Mouse (Mus musculus): ENCODE measurements around the gene Akap17b.
"Not testable (repeated sequence)": the region's sequence is repeated elsewhere in the genome, so short reads cannot be mapped to it uniquely, and the experiment has no call there.

The Akap17b gene

DNA sequence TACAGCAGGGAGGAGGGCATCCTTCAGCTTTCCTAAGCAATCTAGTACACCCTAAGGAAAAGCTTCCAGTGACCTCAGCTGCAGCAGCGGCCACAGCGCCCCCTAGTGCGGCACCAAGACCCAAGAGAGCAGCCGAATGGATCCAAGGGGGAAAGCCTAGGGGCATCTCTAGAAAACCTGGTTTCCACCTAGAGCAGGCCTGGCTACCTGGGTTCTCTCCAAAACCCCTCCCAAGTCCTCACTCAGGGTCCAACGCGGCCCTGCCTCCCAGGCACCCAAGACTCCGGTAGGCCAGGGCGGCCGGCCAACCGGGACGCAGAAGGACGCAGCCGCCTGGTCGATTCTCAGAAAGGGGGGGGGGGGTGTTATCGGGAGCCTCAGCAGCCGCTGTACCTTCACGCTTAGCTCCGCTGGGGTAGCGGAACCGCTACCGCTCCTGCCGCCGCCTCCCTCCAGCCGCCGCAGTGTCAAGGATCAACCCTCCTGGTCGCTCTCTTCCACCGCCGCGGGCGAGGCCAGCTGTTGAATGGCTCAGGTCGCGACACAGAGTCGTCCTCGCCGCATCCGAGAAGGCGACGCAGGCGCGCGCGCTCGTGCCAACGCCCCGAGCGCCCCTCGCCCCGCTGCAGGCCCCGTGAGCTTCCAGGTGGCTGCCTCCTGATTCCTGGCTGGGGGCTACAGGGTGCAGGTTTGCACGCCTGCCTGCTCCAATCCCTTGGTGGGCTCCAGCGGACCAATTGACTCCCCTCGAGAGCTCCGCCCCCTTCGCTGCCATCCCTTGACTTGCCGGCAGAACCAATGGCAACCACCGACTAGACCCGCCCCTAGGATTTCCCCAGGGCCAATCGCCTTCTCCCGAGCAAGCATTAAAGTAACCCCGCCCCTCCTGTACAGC lies at the start of gene Akap17b:
Gene Akap17b, minus strand, starts transcription at position 739 of the 895 bp plus-strand sequence.
- peak; percentile 87 for DNase-seq (ENCODE audit: low spot score)

DNA sequence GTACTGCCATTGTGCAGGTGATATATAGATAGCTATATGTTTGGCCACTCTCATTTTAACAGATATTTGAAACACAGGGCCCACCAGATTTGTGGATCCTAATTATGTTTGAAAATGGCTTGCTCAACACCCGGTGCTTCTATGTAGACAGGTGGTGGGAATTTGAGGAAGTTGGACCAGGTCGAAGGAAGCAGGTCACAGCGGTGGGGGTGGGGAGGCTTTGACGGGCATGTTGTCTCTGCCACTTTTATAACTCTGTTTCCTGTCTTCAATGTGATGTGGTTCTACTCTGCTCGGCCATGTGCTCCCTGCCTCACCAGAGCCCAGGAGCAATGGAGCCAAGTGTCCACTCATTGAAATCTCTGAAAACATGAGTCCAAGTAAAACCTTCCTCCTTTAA lies 46.2 kb upstream of the Akap17b start:
- DNase-seq (ENCODE audit: low spot score): no peak

DNA sequence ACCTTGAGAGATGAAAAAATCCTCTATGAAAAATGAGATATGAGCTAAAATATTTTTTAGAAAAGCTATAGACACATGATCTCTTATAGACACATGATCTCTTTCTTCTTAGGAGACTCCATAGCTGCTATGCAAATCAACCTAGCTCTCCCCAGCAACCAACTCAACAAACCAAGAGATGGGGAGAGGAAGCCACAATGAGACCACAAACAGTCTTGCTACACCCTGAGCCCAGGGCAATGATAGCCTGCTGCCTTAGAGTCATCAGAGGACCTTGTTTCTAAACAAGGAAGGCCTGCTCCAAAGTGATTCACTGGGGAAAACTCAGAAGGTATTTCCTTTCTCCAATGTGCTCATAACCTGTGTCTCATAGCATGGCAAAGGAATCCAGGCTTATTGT lies 44.5 kb upstream of the Akap17b start:
- no peak for DNase-seq (ENCODE audit: low spot score)

DNA sequence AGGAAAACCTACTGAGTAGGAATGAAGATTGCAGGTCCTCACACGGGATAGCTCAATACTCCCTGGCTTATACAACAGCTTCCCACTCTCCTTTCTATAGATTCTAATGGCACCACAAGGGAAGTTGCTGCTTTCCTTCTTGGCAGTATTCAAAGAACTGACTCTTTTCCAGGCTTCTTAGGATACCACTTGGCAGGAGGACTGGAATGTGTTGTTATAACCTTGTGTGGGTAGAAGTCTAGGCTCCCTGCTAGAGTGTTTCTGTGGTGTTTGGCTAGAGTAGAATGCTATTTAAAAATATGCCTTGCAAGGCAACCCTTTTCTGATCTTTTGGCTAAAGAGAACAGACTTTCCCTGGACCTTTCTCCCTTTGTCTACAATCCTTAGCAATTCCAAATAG lies 31.6 kb upstream of the Akap17b start:
- DNase-seq (ENCODE audit: low spot score): no peak

DNA sequence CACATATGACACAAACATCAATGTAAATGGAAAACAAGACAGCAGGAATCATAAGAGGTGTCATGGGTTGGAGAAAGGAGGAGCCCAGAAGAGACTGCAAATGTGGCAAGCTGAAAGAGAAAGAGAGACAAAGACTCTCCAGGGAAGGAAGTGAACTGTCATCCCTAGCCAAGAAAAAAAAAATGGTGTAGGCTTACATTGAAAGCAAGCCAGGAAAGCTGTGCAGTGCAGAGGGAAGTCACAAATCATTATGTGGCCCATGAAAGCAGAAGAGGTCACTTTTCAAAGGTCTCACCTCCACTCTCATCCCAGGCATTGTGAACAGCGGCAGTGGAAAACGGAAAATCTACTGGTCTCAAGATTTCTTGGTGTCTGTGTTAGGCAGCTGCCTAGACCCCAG lies 27.5 kb upstream of the Akap17b start:
- no peak for DNase-seq (ENCODE audit: low spot score)

DNA sequence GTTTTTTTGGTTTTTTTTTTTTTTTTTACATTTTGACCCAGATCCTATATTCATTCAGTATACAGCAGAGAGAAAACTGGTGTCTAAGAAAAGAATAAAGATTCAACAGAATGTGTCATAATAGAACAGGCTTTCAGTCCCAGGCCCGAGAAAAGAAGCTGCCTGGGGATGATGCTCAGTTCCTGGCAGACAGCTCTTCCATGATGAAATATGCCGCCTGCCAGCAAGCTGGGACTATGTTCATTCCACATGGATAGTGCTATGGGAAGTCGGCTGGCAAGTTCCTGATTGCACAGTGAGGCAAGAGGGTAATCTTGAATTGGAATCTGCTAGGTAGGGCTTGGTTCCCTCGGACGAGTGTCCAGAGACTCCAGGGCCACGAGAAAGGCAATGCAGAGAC lies 5.1 kb downstream of the Akap17b start:
- DNase-seq (ENCODE audit: low spot score): no peak

DNA sequence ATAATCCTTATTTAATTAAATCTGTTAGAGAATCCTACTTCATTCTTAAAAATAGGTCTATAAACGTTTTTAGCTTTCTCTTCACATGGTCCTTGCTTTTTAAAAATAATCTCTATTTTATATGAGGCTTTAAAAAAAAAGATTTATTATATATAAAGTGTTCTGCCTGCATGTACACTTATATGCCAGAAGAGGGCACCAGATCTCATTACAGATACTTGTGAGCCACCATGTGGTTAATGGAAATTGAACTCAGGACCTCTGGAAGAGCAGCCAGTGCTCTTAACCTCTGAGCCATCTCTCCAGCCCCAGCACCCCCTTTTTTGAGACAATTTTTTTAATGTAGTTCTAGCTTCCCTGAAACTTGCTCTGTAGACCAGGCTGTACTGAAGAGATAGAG lies 14.4 kb downstream of the Akap17b start:
- DNase-seq (ENCODE audit: low spot score): no peak

DNA sequence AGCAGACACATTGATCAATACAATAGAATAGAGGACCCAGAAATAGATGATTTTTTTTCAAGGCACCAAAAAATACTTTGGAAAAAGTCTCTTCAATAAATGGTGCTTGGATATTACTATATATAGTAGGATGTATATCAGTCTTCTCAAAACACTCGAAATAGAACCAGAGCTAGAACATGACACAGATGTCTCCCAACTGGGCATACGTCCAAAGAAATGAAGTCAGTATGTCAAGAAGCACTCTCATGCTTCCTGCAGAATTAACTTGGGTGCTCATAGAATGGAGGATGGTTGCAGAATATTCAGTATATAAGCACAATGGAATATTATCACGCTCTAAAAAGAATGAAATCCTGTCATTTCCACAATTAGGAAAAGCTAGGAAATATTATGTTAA lies 17.1 kb downstream of the Akap17b start:
- DNase-seq (ENCODE audit: low spot score): no peak

DNA sequence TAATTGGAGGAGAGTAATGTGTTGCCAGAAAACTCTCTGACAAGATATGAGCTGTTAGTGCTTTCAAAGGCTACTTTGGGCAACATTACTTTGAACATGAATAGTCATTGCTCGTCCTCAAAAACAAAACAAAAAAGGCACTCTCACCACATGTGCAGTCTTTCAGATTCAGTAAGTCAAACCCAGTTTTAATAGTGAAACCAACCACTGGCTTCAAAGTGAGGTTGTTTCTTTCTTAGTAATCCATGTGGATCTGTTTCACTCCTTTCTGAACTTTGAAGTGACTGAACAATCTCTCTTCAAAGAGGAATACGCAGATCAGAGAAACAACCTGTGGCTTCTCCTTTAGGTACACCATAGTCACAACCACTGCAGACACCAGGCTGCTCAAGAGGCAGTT lies 36.1 kb downstream of the Akap17b start:
- DNase-seq (ENCODE audit: low spot score): no peak

DNA sequence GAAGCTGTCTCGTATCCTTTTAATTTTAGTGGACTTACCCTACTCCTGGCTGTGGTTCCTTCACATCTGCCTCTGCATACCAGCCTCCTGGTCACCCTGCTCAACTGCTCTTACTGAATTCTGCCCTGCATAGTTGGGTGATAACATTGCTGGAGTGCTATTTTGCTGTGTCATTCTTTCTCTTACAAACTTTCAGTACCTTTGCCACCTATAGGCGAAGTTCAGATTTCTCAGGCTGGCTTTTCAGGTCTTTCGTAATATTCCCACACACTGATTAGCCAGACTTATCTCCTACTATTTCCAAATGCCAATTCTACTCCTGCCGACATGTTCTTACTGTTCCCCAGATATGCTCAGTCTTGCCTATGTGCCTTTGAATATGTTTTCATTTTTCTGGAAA lies 41.2 kb downstream of the Akap17b start:
- DNase-seq (ENCODE audit: low spot score): no peak

DNA sequence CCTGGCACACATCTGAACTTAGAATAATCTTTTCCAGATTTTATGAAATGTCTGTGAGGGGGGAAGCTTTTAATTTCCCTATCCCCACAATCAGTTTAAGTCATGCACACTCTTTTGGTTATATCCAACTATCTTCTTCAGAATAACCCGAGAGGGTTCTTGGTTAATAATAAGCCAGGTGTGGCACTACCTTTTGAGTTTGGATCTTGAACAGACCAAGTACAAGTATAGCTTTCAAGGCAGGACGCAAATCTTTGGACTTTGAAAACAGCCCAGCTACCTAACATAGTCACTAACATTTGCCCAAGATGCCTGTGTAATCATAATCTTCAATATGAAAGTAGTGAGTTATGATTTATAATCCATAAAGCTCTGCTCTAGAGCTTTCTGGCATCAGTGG lies 42.3 kb downstream of the Akap17b start:
- DNase-seq (ENCODE audit: low spot score): no peak

DNA sequence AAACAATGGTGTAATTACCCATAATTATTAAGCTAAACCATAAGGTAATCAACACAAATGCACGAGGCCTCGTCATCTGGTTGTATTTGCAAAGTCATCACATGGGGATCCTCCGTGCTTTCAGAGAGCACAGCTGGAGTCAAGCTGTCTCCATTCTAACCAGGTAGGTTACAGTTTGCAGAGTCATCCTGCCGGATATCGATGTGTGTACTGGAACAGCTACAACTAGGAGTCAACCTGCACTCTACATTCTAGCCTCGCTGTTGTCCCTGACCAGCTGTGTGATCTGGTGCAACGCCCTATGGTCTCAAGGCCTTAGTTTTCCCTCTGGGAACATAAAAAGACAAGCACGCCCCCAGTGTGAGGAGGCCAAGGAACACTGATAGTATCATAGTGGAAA lies 45.1 kb downstream of the Akap17b start:
- DNase-seq (ENCODE audit: low spot score): peak; percentile 42

DNA sequence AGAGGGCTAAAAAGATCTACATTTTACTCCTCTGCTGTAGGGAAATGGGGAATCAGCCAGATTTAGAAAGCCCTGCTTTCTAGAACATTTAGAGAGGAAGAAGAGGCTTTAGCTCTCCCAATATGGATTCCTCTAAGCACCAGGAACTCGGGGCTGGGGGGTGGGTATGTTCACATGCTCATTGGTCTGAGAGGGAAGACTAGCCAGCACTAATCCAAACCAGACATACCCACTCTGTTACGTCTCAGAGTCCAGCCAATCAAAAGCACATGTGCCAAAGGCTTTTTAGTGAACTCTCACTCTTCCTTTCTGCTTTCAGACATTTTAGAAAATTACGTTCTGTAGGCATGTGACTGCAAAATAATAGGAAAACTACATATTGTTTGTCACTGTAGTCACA lies 45.5 kb downstream of the Akap17b start:
- DNase-seq (ENCODE audit: low spot score): no peak

DNA sequence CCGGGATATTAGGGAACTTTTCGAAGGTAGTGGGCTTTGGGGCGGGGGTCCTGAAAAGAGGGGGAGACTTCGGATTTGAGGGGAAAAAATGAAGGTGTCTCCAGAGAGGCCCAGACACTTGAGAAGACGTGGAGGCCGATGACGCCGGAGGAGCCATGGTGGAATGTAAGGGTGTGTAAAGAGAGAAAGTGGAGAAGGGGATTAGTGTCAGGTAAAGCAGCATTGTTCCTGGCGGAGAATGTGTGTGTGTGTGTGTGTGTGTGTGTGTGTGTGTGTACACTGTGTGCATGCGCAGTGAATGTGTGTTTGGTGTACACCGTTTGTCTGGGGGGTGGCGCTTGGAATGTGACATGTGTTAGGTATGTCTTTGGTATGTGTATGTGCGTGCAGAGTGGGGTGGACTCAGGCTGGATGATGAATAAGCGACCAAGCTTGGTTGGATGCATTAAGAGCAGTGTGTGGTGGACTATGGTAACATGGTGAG lies 46.3 kb downstream of the Akap17b start:
- peak; percentile 45 for DNase-seq (ENCODE audit: low spot score)

DNA sequence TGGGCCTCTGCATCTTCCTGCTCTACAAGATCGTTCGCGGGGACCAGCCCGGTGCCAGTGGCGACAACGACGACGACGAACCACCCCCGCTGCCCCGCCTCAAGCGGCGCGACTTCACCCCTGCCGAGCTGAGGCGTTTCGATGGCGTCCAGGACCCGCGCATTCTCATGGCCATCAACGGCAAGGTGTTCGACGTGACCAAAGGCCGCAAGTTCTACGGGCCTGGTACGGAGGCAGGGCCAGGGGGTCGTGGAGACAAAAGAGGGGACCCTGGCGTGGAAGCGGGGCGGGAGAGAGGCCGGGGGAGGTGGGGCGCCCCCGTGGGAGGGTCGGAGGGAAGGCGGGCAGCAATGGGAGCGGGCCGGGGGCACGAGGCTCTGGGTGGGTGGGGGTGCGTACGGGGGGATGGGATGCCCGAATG lies 46.8 kb downstream of the Akap17b start:
- no peak for DNase-seq (ENCODE audit: low spot score)

DNA sequence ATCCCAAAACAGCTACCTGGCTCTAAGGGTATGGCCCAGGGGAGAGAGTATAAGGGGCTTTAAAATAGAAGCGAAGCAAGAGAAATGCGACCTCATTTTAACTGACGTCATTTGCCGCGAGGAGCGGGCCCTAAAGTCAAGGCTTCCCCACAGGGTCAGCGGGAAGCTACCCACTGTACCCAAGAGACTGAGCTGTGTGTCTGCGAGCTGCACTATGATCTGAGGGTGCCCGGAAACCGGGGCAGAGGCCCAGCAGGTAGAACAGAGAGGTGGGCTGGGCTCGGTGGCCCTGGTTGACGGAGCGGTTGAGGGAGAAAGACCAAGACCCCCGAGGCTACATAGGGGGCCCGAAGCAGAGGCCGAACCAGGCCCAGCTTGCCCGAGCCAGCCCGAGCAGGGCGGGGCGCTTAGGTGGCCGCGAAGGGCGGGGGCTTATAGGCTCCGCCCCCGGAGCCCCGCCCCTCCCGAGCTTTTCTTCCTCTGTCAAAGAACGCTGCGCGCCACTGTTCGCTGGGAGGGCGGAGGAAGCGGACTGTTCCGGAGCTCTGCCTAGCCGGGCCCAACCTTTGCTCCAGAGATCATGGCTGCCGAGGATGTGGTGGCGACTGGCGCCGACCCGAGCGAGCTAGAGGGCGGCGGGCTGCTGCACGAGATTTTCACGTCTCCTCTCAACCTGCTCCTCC lies 47.3 kb downstream of the Akap17b start, which contains the start of gene Pgrmc1:
Gene Pgrmc1, plus strand, starts transcription at position 500 of the 683 bp plus-strand sequence.
- DNase-seq (ENCODE audit: low spot score): peak; percentile 89

DNA sequence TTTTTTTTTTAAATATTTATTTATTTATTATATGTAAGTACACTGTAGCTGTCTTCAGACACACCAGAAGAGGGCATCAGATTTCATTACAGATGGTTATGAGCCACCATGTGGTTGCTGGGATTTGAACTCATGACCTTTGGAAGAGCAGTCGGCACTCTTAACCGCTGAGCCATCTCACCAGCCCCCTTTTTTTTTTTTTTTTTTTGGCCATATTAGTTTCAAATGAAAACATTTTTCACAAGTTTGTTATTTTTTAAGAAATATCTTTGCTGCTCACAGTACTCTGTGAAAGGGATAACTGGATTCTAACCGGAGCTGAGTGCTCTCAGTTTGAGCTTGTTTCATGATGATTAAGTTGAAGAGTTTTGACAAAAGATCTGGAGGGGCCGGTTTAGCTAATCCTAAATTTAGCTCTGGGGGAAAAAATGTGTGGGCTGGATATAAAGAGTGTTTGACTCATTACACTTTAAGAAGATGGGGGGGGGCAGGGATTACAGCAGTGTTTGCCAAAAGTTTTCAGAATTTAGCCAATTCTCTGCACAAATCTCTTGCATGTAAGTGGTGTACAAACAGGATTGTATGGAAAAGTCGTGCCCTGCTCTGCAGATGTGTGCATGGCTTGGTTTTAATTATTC lies 48.6 kb downstream of the Akap17b start:
- not testable (repeated sequence) for DNase-seq (ENCODE audit: low spot score)

DNA sequence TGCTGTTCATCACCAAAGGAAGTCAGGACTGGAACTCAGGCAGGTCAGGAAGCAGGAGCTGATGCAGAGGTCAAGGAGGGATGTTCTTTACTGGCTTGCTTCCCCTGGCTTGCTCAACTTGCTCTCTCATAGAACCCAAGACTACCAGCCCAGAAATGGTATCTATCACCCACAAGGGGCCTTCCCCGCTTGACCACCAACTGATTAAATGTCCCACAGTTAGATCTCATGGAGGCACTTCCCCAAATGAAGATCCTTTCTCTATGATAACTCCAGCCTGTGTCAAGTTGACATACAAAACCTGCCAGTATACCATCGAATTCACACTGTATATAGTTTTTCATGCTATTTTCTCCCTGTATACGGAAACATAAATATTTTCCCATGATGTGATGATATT lies 49.9 kb downstream of the Akap17b start:
- DNase-seq (ENCODE audit: low spot score): no peak

DNA sequence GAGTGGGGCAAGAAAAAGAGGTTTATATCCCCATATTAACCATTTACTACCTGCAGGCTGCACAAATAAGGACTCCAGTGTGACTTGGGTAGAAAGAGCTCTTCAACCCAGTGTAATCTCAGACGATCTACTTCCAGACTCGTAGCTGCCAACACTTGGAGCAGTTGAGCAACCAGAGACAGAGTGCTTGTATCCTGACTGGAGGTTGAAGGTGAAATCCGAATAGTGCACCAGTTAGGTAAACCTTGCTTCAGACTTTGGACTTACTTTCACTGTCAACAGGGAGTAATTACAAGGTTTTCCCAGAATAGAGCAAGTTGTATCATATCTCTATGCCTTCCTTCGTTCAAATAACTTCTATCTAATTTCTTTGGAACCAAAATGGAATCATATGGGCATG lies 53.7 kb downstream of the Akap17b start:
- DNase-seq (ENCODE audit: low spot score): no peak

DNA sequence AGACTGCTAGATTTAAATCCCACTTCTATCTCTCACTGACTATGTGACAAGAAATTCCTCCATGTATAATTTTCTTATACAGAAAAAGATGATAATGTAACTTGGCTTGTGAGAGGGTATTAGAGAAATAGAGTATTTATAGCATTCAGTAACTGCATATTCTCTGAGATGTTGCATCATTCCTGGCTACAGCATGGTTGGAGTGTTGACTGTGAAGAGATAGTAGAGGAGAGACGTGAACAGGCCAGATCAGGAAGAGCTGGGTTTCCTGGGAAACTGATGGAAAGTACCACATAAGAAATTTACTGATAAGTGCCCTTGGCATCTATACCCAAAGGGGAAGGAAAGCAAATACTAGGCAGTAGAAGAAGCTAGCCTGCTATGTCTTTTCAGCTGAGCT lies 54.1 kb downstream of the Akap17b start:
- no peak for DNase-seq (ENCODE audit: low spot score)

DNA sequence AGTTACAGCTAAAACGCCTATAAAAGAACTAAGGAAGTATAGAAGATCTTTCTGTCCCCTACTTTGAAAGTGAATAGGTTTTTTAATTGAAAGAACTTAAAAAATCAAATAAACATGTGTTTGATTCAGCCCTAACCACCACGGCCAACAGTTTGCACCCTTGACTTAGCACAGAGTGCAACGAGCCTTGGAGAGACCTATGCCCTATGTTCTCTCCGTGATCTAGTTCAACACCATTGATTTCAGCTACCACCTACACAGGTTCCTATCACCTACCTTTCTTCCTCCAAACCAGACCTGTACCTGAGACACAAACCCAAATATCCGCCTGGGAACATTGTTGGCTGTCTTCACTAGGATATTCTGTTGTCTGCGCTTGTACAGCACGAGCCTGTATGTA lies 54.9 kb downstream of the Akap17b start:
- DNase-seq (ENCODE audit: low spot score): no peak

DNA sequence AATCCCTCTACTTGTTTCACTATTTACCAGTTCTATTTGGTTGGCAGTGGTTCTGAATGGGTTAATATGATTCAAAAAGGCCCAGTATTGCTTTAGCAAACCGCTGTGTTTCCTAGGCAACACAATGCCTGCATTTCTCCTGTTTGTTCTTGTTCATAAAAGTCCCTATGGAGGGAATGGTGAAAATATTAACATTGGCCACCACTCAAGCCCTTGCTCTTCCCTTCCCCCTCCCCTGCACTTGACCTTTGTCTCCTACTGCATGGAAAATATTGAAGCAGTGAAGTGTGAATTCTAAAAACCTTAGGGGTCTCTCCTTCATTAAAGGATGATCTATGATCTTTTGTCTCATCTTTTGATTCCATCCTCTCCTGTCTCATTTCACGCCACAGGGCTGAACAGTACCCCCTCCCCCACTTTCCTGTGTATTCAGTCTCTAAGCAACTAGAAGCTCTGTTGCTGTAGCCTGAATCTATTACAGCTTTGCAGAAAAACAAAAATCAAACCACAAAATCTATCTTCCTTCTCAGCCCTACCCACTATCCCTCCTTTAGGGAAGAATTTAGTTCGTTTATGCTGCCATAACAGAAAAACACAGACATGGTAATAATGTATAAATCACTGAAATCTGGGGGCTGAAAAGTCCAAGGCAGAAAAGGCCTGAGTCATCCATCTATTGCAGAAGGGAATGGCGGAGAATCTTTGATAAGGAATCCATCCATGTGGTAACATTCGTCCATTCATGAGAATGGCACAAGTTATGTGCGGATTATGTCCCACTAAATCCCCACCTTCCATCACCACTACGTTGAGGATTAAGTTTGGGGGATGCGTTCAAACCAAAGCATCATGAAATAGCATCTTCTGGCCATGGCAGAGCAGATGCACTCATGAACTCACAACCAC lies 57.6 kb downstream of the Akap17b start:
- no peak for DNase-seq (ENCODE audit: low spot score)
